Mouse (Mus musculus) liver, adult 2 months (tissue): ENCODE data around the gene Prdm16. TPM values are rescaled to one million over a fixed set of nuclear protein-coding genes. Genes with fewer than 3 reads are reported as not detected.
A peak's percentile ranks its signal among the peaks of the same experiment; 100 is the strongest.

ENCODE experiments used
- DNase-seq: peaks from one replicate; pipeline ENCODE4 v3.0.0-alpha.2; 2011; ENCODE audit warnings: low read depth, low spot score; ENCODE audit errors: extremely low read depth
- H3K27ac ChIP-seq: fragments of 200-500 bp; replicated peaks from 2 replicates; pipeline ENCODE4 v1.5.1; 2012; ENCODE audit warnings: low read depth, mild to moderate bottlenecking, control low read depth, inconsistent platforms, low read length; ENCODE audit not compliant: insufficient read depth
- H3K27me3 ChIP-seq: fragments of 200-500 bp; 2 replicates; pipeline ENCODE4 v1.6.1; 2012; ENCODE audit warnings: mild to moderate bottlenecking, moderate library complexity, low read length, inconsistent platforms; ENCODE audit not compliant: control insufficient read depth, insufficient read depth
- H3K36me3 ChIP-seq: fragments of 200-500 bp; 2 replicates; pipeline ENCODE4 v1.6.1; 2012; ENCODE audit warnings: low read length, inconsistent platforms; ENCODE audit not compliant: control insufficient read depth, insufficient read depth
- H3K4me1 ChIP-seq: fragments of 200-500 bp; 2 replicates; pipeline ENCODE4 v1.6.1; 2011; ENCODE audit warnings: low read length; ENCODE audit not compliant: control insufficient read depth, insufficient read depth
- H3K4me3 ChIP-seq: fragments of 200-500 bp; 2 replicates; pipeline ENCODE4 v1.5.1; 2011; ENCODE audit warnings: low read depth, mild to moderate bottlenecking, control low read depth, low read length, moderate library complexity; ENCODE audit not compliant: insufficient read depth
- H3K79me2 ChIP-seq: fragments of 200-500 bp; 2 replicates; pipeline ENCODE4 v1.6.1; 2012; ENCODE audit warnings: inconsistent platforms, mild to moderate bottlenecking, low read length, moderate library complexity; ENCODE audit not compliant: control insufficient read depth, insufficient read depth
- H3K9ac ChIP-seq: fragments of 200-500 bp; 2 replicates; pipeline ENCODE4 v1.6.1; 2012; ENCODE audit warnings: low read depth, mild to moderate bottlenecking, control low read depth, inconsistent platforms, low read length
- CTCF ChIP-seq: fragments of 200-500 bp; IDR thresholded peaks from 2 replicates; pipeline ENCODE4 v1.5.1; 2011; ENCODE audit warnings: low read depth, low read length, control low read depth
- POLR2A ChIP-seq: fragments of 200-500 bp; IDR thresholded peaks from 2 replicates; pipeline ENCODE4 v1.6.1; 2011; ENCODE audit warnings: low read length, control low read depth; ENCODE audit not compliant: insufficient read depth; ENCODE audit errors: extremely low read depth
- WGBS: fragments of 180-500 bp; shearing (Covaris S2); methylation state at CpG from one replicate; pipeline ENCODE4 v1.1.7; 2018; 5-methylcytosine and 5-hydroxymethylcytosine counted together
- polyA plus RNA-seq: library from polyadenylated mRNA; depleted of rRNA; stranded (reverse); fragments of >200 nt; gene quantifications from 2 replicates; pipeline ENCODE4 v1.2.3, GENCODE M21; 2012
- total RNA-seq: library from RNA; depleted of rRNA; stranded (reverse); fragments of >200 nt; gene quantifications from 2 replicates; pipeline ENCODE4 v1.2.3, GENCODE M21; 2014

Gene Prdm16
- total and polyA plus RNA-seq, 2 experiments = 0.22 to 0.37 TPM

- 73% methylated on average over 11 of the region's 11 CpGs for WGBS
- TF ChIP-seq CTCF = no peak
- TF ChIP-seq POLR2A = no peak
- DNase-seq = no peak
- no peak overlapping the region for H3K9ac ChIP-seq
- no peaks in the 10 kb centered on the region for H3K36me3 ChIP-seq
- peaks cover 3% of the 10 kb centered on the region; the same call in 1 of the 2 replicates for H3K4me1 ChIP-seq
- H3K27me3 ChIP-seq = no peaks in the 10 kb centered on the region
- no peak overlapping the region for H3K4me3 ChIP-seq
- no peaks in the 10 kb centered on the region for H3K79me2 ChIP-seq
- H3K27ac ChIP-seq = no peak overlapping the region
These were observed 212.0 kb downstream of the Prdm16 start for GRCm38 (mm10) chr4:154424681-154425080.

DNA sequence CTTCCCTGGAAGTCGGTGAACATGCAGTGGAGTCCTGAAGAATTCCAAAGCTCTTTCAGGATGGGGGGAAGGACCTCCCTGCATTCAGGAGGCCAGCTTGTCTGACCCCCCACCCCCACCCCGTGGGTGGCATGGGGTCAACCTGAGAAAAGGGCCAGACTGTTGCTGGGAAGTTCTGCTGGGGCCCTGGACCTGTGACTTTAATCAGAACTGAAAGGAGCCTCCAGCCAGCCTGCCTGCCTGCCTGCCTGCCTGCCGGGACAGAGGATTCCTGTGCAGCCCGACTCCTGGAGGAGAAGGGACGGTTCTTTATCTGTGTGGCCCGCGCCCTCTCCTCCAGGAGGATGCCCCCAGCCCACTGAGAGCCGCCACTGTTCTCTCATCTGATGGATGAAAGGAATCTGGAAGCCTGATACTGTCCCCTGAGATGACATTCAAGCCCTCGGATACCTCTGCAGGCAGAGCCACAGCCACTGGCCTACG lies 214.2 kb downstream of the Prdm16 start:
- Histone ChIP-seq H3K9ac (no peak overlapping the region), H3K4me3 (no peak overlapping the region), H3K36me3 (no peaks in the 10 kb centered on the region), H3K79me2 (no peaks in the 10 kb centered on the region), H3K27me3 (no peaks in the 10 kb centered on the region), H3K4me1 (no peaks in the 10 kb centered on the region), H3K27ac (no peak overlapping the region)
- WGBS = 37% methylated on average over 10 of the region's 10 CpGs
- DNase-seq = no peak
- no peak for TF ChIP-seq CTCF
- TF ChIP-seq POLR2A = no peak

- no peak overlapping the region for H3K9ac ChIP-seq
- H3K27ac ChIP-seq = no peak overlapping the region
- WGBS = 92% methylated on average over 17 of the region's 17 CpGs
- H3K4me3 ChIP-seq = no peak overlapping the region
- no peaks in the 10 kb centered on the region for H3K27me3 ChIP-seq
- TF ChIP-seq POLR2A = no peak
- TF ChIP-seq CTCF = no peak
- no peaks in the 10 kb centered on the region for H3K79me2 ChIP-seq
- DNase-seq = no peak
- no peaks in the 10 kb centered on the region for H3K4me1 ChIP-seq
- H3K36me3 ChIP-seq = no peaks in the 10 kb centered on the region
These were observed 215.9 kb downstream of the Prdm16 start for GRCm38 (mm10) chr4:154420749-154421148.

DNA sequence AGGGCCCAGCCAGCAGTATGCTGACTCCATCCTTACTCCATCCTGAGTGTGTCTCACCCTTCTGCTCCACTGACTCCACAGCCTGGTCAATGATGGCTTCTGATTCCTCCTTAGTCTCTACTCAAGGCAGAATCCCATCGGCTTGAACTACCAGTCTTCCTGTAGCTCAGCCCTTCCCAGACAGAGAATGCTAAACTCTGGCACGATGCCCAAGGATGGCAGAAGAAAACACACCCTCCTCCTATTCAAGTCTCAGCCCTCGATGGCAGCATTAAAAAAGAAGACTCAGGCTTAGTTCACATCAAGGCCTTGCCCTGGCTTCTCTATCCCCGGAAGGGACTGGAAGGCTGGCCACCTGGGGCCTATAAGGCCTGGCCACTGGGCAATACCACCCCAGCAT lies 216.9 kb downstream of the Prdm16 start:
- 84% methylated on average over 4 of the region's 4 CpGs for WGBS
- H3K36me3 ChIP-seq = no peaks in the 10 kb centered on the region
- H3K9ac ChIP-seq = no peak overlapping the region
- H3K27me3 ChIP-seq = no peaks in the 10 kb centered on the region
- no peak overlapping the region for H3K27ac ChIP-seq
- no peak for DNase-seq
- TF ChIP-seq CTCF = no peak
- TF ChIP-seq POLR2A = no peak
- H3K4me3 ChIP-seq = no peak overlapping the region
- H3K79me2 ChIP-seq = no peaks in the 10 kb centered on the region
- H3K4me1 ChIP-seq = no peaks in the 10 kb centered on the region

DNA sequence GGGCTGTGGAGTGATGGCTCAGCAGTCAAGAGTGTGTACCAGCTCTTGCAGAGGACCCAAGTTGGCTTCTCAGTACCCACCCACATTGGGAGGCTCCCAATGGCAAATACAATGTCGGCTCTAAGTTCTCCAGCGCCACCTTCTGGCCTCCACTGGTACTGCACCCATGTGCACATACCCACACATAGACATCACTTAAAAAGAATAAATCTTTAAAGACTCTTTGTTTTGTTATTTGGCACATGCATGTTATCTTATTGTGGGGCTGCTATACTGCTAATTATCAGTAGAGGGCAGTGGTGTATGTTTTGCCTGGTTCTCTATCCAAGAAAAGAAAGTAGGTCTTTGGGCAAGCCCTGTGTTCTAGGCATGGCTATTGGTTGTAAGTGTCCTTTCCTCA lies 217.7 kb downstream of the Prdm16 start:
- H3K36me3 ChIP-seq = no peaks in the 10 kb centered on the region
- no peak overlapping the region for H3K4me3 ChIP-seq
- H3K27me3 ChIP-seq = no peaks in the 10 kb centered on the region
- 23% methylated on average over 2 of the region's 2 CpGs for WGBS
- no peaks in the 10 kb centered on the region for H3K79me2 ChIP-seq
- H3K4me1 ChIP-seq = no peaks in the 10 kb centered on the region
- H3K27ac ChIP-seq = no peak overlapping the region
- TF ChIP-seq CTCF (peak; percentile 59), POLR2A (no peak)
- no peak overlapping the region for H3K9ac ChIP-seq
- DNase-seq = peak; percentile 4

DNA sequence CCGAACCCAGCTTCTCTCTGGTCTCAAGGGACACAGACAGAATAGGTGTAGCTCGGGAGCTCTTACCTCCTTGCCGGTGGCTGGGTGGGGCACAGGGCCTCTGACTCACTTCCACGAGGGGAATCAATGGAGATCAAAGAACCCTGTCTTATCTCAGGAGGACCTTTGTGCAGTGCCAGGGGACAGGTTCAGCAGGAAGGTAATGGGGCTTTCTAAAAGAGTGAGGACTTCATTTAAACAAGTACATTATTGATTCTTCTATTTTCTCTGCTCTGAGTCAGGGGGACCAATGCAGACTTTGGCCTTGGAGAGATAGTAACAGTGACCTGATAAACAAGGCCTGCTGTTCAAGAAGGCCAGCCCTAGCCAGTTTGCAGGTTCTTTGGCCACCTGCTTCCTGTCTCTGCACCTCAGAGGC lies 218.3 kb downstream of the Prdm16 start:
- no peak overlapping the region for H3K27ac ChIP-seq
- no peak overlapping the region for H3K9ac ChIP-seq
- TF ChIP-seq CTCF = no peak
- TF ChIP-seq POLR2A = no peak
- peak; percentile 11 for DNase-seq
- WGBS = 16% methylated on average over 4 of the region's 4 CpGs
- no peaks in the 10 kb centered on the region for H3K36me3 ChIP-seq
- no peaks in the 10 kb centered on the region for H3K79me2 ChIP-seq
- H3K4me3 ChIP-seq = no peak overlapping the region
- no peaks in the 10 kb centered on the region for H3K4me1 ChIP-seq
- no peaks in the 10 kb centered on the region for H3K27me3 ChIP-seq

- Histone ChIP-seq H3K9ac (no peak overlapping the region), H3K27me3 (no peaks in the 10 kb centered on the region), H3K4me1 (no peaks in the 10 kb centered on the region), H3K79me2 (no peaks in the 10 kb centered on the region), H3K27ac (no peak overlapping the region), H3K36me3 (no peaks in the 10 kb centered on the region), H3K4me3 (no peak overlapping the region)
- no peak for TF ChIP-seq CTCF
- no peak for TF ChIP-seq POLR2A
- no peak for DNase-seq
- WGBS = 83% methylated on average over 6 of the region's 6 CpGs
These were observed 219.9 kb downstream of the Prdm16 start for GRCm38 (mm10) chr4:154416728-154417127.
